Mouse (Mus musculus): ENCODE results near the gene Ndufb6. TPM values are rescaled to one million over a fixed set of nuclear protein-coding genes. Genes with fewer than 3 reads are reported as not detected.

Ndufb6 gene
- polyA plus RNA-seq, 1 experiment from 2014 or later: 457 TPM

GRCm38 (mm10) chr4:40253766-40254165 is 25.5 kb downstream of the Ndufb6 start:
- no peak overlapping the region for H3K9ac ChIP-seq
- no peak overlapping the region for H3K4me2 ChIP-seq
- H3K27ac ChIP-seq (ENCODE audit: poor library complexity, severe bottlenecking): no peak overlapping the region
- no peak overlapping the region for H3K4me3 ChIP-seq
- H3K36me3 ChIP-seq: peaks cover 9% of the 10 kb centered on the region; the same call in 1 of the 2 replicates
- no peak for ATAC-seq (ENCODE audit: insufficient number of reproducible peaks, low FRiP score)
- H3K9me3 ChIP-seq (replicated peaks): no peaks in the 10 kb centered on the region
- no peaks in the 10 kb centered on the region for H3K4me1 ChIP-seq (replicated peaks)
- H3K27me3 ChIP-seq (replicated peaks): no peaks in the 10 kb centered on the region
- 58% methylated on average over 2 of the region's 2 CpGs for WGBS

DNA sequence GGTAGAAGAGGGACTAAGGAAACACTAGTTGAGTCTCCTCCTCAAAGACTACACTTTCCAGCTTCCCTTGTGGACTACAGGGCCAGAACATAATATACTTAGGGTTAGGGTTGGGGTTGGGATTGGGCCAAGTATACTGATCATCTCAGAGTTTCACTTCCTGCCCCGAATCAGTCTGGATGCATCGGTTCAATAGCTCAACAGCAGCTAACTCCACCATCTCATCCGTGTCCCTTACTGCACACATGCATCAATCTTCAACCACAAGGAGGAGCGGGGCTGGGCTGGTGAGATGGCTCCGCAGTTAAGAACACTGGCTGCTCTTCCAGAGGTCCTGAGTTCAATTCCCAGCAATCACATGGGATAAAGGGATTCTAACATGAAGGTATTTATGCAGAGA is 28.2 kb downstream of the Ndufb6 start:
- Histone ChIP-seq H3K36me3 (no peaks in the 10 kb centered on the region), H3K9ac (no peak overlapping the region), H3K9me3 (replicated peaks) (no peaks in the 10 kb centered on the region), H3K4me3 (no peak overlapping the region), H3K4me2 (no peak overlapping the region), H3K27me3 (replicated peaks) (no peaks in the 10 kb centered on the region), H3K27ac (ENCODE audit: poor library complexity, severe bottlenecking) (no peak overlapping the region), H3K4me1 (replicated peaks) (no peaks in the 10 kb centered on the region)
- no peak for ATAC-seq (ENCODE audit: insufficient number of reproducible peaks, low FRiP score)
- 95% methylated on average over 5 of the region's 5 CpGs for WGBS

DNA sequence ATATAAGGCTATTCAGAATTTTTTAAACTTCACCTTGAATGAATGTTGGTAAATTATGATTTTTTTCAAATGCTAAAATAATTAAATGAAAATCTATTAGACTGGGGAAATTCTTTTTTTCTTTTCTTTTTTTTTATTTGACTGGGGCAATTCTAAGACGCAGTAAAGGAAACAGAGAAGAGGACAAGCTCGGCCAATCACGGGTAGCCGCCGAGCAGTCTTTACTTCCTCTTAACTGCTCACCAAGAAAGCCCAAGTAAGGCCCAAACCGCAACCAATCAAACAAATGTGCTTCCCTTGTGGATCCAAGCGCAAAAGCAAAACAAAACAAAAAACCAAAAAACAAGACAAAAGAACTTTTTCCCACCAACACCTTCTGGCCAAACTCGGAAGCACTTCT is 35.2 kb downstream of the Ndufb6 start:
- no peak overlapping the region for H3K4me3 ChIP-seq
- 0 out of 2 replicates have a peak, but pooled peaks cover 5% of the 10 kb centered on the region for H3K4me1 ChIP-seq (replicated peaks)
- no peaks in the 10 kb centered on the region for H3K27me3 ChIP-seq (replicated peaks)
- ATAC-seq (ENCODE audit: insufficient number of reproducible peaks, low FRiP score): no peak
- H3K9me3 ChIP-seq (replicated peaks): no peaks in the 10 kb centered on the region
- H3K27ac ChIP-seq (ENCODE audit: poor library complexity, severe bottlenecking): no peak overlapping the region
- no peak overlapping the region for H3K4me2 ChIP-seq
- 80% methylated on average over 8 of the region's 8 CpGs for WGBS
- H3K36me3 ChIP-seq: no peaks in the 10 kb centered on the region
- H3K9ac ChIP-seq: no peak overlapping the region

- Histone ChIP-seq H3K27me3 (replicated peaks) (no peaks in the 10 kb centered on the region), H3K9ac (no peak overlapping the region), H3K36me3 (no peaks in the 10 kb centered on the region), H3K27ac (ENCODE audit: poor library complexity, severe bottlenecking) (no peak overlapping the region), H3K4me2 (no peak overlapping the region), H3K4me3 (no peak overlapping the region), H3K9me3 (replicated peaks) (no peaks in the 10 kb centered on the region), H3K4me1 (replicated peaks) (peaks cover 10% of the 10 kb centered on the region; the same call in 1 of the 2 replicates)
- 82% methylated on average over 4 of the region's 4 CpGs for WGBS
- no peak for ATAC-seq (ENCODE audit: insufficient number of reproducible peaks, low FRiP score)
Measured at GRCm38 (mm10) chr4:40243006-40243405, 36.2 kb downstream of the Ndufb6 start.

DNA sequence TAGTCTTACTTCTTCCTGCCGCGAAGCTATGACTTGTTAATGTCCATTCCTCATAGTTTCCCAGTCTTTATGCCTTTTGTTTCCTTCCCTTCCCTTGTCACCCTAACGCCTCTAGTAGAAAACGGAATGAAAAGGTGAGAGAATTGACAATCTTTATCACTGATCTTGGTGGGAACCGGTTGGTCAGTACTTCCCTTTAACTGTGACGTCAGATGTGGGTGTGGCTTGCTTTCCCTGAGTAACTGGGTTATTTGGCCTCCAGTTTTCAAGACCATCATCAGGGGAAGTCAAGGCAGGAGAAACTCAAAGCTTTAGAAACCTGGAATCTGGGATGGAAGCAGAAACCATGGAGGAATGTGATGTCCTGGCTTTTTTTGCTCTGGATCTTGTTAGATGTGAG is 37.3 kb downstream of the Ndufb6 start:
- Histone ChIP-seq H3K4me1 (replicated peaks) (peaks cover 10% of the 10 kb centered on the region; the same call in 1 of the 2 replicates), H3K9me3 (replicated peaks) (no peaks in the 10 kb centered on the region), H3K27me3 (replicated peaks) (no peaks in the 10 kb centered on the region), H3K4me2 (no peak overlapping the region), H3K4me3 (no peak overlapping the region), H3K27ac (ENCODE audit: poor library complexity, severe bottlenecking) (no peak overlapping the region), H3K9ac (no peak overlapping the region), H3K36me3 (no peaks in the 10 kb centered on the region)
- 51% methylated on average over 6 of the region's 6 CpGs for WGBS
- no peak for ATAC-seq (ENCODE audit: insufficient number of reproducible peaks, low FRiP score)

DNA sequence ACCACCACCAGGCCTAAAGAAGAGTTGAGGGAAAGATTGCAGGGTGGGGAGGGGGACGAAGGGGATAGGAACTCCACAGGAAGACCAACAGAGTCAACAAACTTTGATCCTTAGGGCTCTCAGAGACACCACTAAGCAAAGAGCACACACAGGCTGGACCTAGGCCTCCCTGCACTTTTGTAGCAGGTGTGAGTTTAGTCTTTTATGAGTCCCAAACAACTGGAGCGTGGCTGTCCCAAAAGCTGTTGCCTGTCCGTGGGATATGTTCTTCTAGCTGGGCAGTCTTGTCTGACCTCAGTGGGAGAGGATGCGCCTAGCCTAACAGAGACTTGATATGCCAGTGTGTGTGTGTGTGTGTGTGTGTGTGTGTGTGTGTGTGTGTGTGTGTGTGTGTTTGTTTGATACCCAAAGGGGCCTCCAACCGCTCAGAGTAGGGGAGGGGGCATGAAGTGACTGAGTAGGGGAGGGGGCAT is 38.9 kb downstream of the Ndufb6 start:
- peaks cover 10% of the 10 kb centered on the region; the same call in 1 of the 2 replicates for H3K4me1 ChIP-seq (replicated peaks)
- H3K9me3 ChIP-seq (replicated peaks): no peaks in the 10 kb centered on the region
- no peaks in the 10 kb centered on the region for H3K36me3 ChIP-seq
- peak overlapping the region; percentile 91 for H3K4me2 ChIP-seq
- WGBS: 46% methylated on average over 5 of the region's 5 CpGs
- peak overlapping the region; percentile 60 for H3K9ac ChIP-seq
- peak overlapping the region; percentile 58 for H3K4me3 ChIP-seq
- no peak overlapping the region for H3K27ac ChIP-seq (ENCODE audit: poor library complexity, severe bottlenecking)
- ATAC-seq (ENCODE audit: insufficient number of reproducible peaks, low FRiP score): 0 out of 2 replicates have a peak, but pooled peaks have one; percentile 30
- H3K27me3 ChIP-seq (replicated peaks): no peaks in the 10 kb centered on the region

DNA sequence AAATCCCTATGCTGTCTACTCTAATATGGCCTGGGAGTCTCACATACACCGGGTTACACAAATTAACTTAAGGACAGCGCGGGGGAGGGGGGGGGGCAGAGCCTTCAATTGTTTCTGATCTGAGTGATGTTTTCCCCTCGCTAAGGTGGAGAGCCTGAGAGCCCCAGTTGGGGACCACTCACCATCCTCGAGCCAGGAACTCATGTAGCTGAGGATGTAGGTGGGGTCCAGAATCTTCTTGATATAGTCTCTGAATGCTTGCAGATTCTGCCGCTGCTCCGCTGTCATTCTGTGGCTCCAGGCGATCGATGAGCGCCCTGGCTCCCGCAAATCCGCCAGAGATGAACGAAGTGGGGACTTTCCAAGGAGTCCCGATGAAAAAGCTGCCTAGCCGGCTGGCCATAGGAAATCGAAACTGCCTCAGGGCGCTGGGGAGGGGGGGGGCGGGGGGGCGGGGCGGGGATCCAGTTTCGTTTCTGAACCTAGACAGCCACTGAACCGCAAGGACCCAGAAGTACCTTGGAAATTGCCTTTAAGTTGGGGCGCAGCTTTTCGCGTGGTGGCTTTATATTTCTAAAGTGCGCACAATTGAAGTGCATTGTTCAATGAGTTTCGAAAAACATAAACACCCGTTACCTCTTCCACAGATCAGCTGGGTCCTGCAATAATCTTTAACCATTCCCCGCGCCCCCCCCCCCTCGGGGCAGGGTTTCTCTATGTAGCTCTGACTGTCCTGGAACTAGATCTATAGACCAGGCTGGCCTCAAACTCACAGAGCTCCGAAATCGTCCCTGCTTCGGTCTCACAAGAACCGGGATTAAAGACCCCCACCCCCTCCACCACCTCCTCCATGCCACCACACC is 39.6 kb downstream of the Ndufb6 start, which contains the start of gene Ddx58:
TSS of gene Ddx58 (minus strand) at position 420 of the 863 bp plus-strand sequence.
- H3K4me1 ChIP-seq (replicated peaks): peaks cover 10% of the 10 kb centered on the region; the same call in 1 of the 2 replicates
- peak within 1 kb of the TSS; percentile 68 for H3K9ac ChIP-seq
- peaks cover 3% of the 10 kb centered on the region; the same call in 1 of the 2 replicates for H3K36me3 ChIP-seq
- peak within 1 kb of the TSS; percentile 39; the same call in 1 of the 2 replicates for H3K27ac ChIP-seq (ENCODE audit: poor library complexity, severe bottlenecking)
- peak within 1 kb of the TSS; percentile 58 for H3K4me3 ChIP-seq
- H3K27me3 ChIP-seq (replicated peaks): no peaks in the 10 kb centered on the region
- WGBS: 4% methylated on average over 35 of the region's 35 CpGs
- H3K9me3 ChIP-seq (replicated peaks): no peaks in the 10 kb centered on the region
- H3K4me2 ChIP-seq: peak within 1 kb of the TSS; percentile 91
- peak; percentile 71 for ATAC-seq (ENCODE audit: insufficient number of reproducible peaks, low FRiP score)

DNA sequence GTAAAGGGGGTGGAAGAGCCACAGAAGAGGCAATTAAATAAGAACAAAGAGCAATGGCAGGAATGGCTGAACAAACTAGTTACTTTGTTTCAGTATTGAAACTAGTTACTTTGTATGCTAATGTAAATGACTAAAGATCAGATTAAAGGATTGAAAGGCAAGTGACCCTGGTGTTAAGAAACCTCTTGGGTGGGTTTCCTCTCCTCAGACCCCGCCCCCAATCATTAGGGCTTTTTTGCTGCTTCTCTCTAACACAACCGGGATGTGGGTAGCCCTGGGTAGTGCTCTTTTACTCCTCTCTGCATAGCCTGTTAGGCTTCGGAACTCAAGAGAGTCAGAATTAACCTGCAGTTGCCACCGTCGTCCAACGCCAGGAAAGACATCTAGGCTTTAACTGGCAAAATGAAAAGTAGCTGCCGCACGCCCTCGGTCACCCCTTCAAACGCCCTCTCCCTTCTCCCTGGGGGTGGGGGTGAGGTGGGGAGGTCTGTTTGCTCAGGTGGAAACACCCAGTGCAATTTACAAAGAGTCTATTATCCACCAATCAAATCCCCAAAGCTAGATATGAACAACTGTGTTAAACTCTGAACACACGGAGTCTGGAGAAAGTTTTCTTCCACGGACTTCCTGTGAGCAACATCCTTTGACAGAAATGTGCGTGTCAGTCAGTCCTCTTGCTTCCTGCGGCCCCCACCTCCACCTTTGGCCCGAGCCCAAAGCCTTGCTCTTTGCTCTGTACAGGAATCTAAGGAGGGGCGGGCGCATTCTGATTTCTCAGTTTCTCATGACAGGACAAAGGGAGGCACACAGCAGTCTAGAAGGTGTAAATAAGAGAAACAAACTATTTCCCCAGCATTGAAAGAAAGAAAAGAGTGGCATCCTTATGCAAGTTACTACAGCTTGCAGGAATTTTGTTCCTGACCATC is 40.5 kb downstream of the Ndufb6 start:
- WGBS: 3% methylated on average over 17 of the region's 17 CpGs
- Histone ChIP-seq H3K4me2 (peak overlapping the region; percentile 91), H3K4me3 (peak overlapping the region; percentile 58), H3K9me3 (replicated peaks) (no peaks in the 10 kb centered on the region), H3K9ac (peak overlapping the region; percentile 68), H3K4me1 (replicated peaks) (peaks cover 10% of the 10 kb centered on the region; the same call in 1 of the 2 replicates), H3K27me3 (replicated peaks) (no peaks in the 10 kb centered on the region), H3K27ac (ENCODE audit: poor library complexity, severe bottlenecking) (peak overlapping the region; percentile 39; the same call in 1 of the 2 replicates), H3K36me3 (peaks cover 9% of the 10 kb centered on the region; the same call in 1 of the 2 replicates)
- peak; percentile 78; the same call in 1 of the 2 replicates for ATAC-seq (ENCODE audit: insufficient number of reproducible peaks, low FRiP score)

DNA sequence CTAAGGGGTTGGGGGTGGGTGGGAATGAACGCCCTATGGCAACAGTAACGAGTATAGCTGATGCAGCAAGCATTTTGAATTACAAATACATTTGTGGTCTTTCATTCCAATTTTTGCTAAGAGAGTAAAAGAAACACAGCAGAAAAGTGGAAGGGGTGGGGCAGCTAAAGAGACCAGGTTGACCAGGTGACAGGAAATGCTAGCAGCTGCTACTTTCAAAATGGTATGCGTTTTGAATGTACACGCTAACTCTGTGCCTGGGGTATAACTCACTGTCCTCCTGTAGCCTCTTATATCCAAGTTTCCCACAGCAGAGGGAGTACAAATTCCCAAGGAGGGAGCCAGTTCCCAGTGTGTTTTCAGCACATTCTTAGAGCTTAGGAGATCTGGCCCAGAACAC is 42.4 kb downstream of the Ndufb6 start:
- no peak overlapping the region for H3K27ac ChIP-seq (ENCODE audit: poor library complexity, severe bottlenecking)
- H3K4me1 ChIP-seq (replicated peaks): peaks cover 10% of the 10 kb centered on the region; the same call in 1 of the 2 replicates
- no peak overlapping the region for H3K9ac ChIP-seq
- no peak overlapping the region for H3K4me2 ChIP-seq
- no peaks in the 10 kb centered on the region for H3K27me3 ChIP-seq (replicated peaks)
- H3K9me3 ChIP-seq (replicated peaks): no peaks in the 10 kb centered on the region
- H3K36me3 ChIP-seq: peaks cover 11% of the 10 kb centered on the region; the same call in 1 of the 2 replicates
- no peak overlapping the region for H3K4me3 ChIP-seq
- ATAC-seq (ENCODE audit: insufficient number of reproducible peaks, low FRiP score): no peak
- 84% methylated on average over 4 of the region's 4 CpGs for WGBS

GRCm38 (mm10) chr4:40234256-40234655 is 45.0 kb downstream of the Ndufb6 start:
- H3K9ac ChIP-seq: no peak overlapping the region
- H3K4me1 ChIP-seq (replicated peaks): peaks cover 6% of the 10 kb centered on the region; the same call in 1 of the 2 replicates
- no peak overlapping the region for H3K27ac ChIP-seq (ENCODE audit: poor library complexity, severe bottlenecking)
- no peak for ATAC-seq (ENCODE audit: insufficient number of reproducible peaks, low FRiP score)
- peaks cover 11% of the 10 kb centered on the region; the same call in 1 of the 2 replicates for H3K36me3 ChIP-seq
- H3K9me3 ChIP-seq (replicated peaks): no peaks in the 10 kb centered on the region
- 86% methylated on average over 6 of the region's 6 CpGs for WGBS
- no peak overlapping the region for H3K4me3 ChIP-seq
- H3K27me3 ChIP-seq (replicated peaks): no peaks in the 10 kb centered on the region
- no peak overlapping the region for H3K4me2 ChIP-seq

Measured in heart, embryonic 12.5 days (tissue).